Mouse (Mus musculus) testis, adult 2 months (tissue): ENCODE data around the gene Il21r. TPM values are rescaled to one million over a fixed set of nuclear protein-coding genes. Genes with fewer than 3 reads are reported as not detected.

Source experiments
- H3K27ac ChIP-seq: fragments of 200-500 bp; 2 replicates; pipeline ENCODE4 v1.5.1; 2012; ENCODE audit warnings: low read depth, low read length; ENCODE audit not compliant: control insufficient read depth, insufficient read depth
- H3K27me3 ChIP-seq: fragments of 200-500 bp; 2 replicates; pipeline ENCODE4 v1.6.1; 2012; ENCODE audit warnings: mild to moderate bottlenecking, low read length, moderate library complexity; ENCODE audit not compliant: control insufficient read depth, insufficient read depth
- H3K36me3 ChIP-seq: fragments of 200-500 bp; 2 replicates; pipeline ENCODE4 v1.6.1; 2012; ENCODE audit warnings: mild to moderate bottlenecking, low read length; ENCODE audit not compliant: control insufficient read depth, insufficient read depth
- H3K4me1 ChIP-seq: fragments of 200-500 bp; 2 replicates; pipeline ENCODE4 v1.6.1; 2012; ENCODE audit warnings: low read length; ENCODE audit not compliant: control insufficient read depth, insufficient read depth
- H3K4me3 ChIP-seq: fragments of 200-500 bp; 2 replicates; pipeline ENCODE4 v1.5.1; 2012; ENCODE audit warnings: low read depth, mild to moderate bottlenecking, low read length, moderate library complexity, mixed read lengths; ENCODE audit not compliant: control insufficient read depth
- CTCF ChIP-seq: fragments of 200-500 bp; IDR thresholded peaks from 2 replicates; pipeline ENCODE4 v1.5.1; 2012; ENCODE audit warnings: low read depth, mild to moderate bottlenecking, inconsistent platforms, low read length, moderate library complexity; ENCODE audit not compliant: control insufficient read depth, insufficient read depth, insufficient replicate concordance
- POLR2A ChIP-seq: fragments of 200-500 bp; IDR thresholded peaks from 2 replicates; pipeline ENCODE4 v1.6.1; 2012; ENCODE audit warnings: low read depth, mild to moderate bottlenecking, inconsistent platforms, low read length, moderate library complexity; ENCODE audit not compliant: control insufficient read depth
- polyA plus RNA-seq: library from polyadenylated mRNA; depleted of rRNA; stranded (reverse); fragments of >200 nt; gene quantifications from 2 replicates; pipeline ENCODE4 v1.2.3, GENCODE M21; 2012

Gene Il21r
- polyA plus RNA-seq, 1 experiment: 0.10 TPM

DNA sequence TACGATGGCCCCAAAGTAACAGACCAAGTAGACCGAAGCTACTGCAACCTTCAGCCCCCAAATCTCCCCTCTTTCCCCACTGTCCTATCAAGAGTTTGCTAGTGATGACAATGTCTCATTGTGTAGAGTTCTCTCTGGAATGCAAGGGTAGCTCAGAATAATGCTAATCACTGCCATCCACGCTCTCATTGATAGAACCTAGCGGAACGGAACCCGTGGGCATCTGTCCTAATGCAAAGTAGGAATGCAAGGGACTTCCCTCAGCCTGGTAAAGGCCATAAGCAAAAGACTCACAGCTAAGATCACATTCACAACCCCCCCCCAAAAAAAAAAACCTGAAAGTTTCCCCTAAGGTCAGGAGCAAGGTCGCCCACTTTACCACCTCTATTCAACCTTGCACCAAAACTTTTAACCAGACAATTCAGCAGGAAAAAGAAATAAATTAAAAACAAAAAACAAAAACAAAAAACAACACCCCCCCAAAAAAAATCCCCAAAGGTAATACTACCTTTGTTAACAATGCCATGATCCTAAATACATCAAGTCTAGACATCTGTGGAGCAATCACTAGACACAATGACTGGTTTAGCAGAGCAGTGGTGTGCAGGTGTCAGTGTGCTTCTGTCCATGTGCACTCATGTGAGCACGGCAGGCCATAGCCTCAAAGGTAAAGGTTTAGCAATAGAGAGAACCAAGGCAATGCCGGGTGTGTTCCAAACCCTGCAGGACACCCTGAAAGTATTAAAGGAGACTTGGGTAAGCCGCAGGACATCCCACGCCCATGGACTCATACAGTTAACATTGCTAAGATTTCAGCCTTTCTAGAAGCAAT, 5.5 kb upstream of the Il21r start:
- H3K27me3 ChIP-seq: no peaks in the 10 kb centered on the region
- TF ChIP-seq POLR2A (no peak), CTCF (no peak)
- no peak overlapping the region for H3K27ac ChIP-seq
- no peaks in the 10 kb centered on the region for H3K36me3 ChIP-seq
- no peak overlapping the region for H3K4me3 ChIP-seq
- H3K4me1 ChIP-seq: no peaks in the 10 kb centered on the region

DNA sequence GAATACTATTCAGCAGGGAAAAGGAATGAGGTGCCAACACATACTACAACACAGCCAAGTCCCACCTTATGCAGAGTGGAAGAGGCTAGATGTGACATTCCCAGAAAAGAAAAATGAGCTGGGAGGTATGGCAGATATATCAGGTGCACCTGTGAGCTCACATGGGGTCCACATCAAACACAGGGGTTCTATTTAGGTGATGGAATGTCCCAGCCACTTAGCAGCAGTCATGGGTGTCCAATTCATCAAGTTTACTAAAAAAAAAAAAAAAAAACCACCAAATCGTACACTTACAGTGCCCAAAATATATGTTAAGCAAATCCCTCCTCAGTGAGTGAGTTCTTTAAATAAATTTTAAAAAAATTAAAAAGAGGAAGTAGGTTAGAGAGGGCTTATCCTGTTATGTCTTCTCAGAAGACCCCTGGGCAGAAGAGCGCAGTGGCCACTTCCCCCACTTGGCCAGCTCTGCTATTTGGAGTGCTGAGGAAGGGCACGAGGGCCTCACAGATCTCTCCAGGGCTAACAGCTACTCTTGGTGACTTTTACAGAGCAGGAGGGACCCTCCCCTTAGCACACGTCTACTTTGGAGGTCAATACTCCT, 3.8 kb upstream of the Il21r start:
- Histone ChIP-seq H3K27ac (no peak overlapping the region), H3K36me3 (no peaks in the 10 kb centered on the region), H3K4me1 (no peaks in the 10 kb centered on the region), H3K27me3 (no peaks in the 10 kb centered on the region), H3K4me3 (no peak overlapping the region)
- TF ChIP-seq CTCF (no peak), POLR2A (no peak)

DNA sequence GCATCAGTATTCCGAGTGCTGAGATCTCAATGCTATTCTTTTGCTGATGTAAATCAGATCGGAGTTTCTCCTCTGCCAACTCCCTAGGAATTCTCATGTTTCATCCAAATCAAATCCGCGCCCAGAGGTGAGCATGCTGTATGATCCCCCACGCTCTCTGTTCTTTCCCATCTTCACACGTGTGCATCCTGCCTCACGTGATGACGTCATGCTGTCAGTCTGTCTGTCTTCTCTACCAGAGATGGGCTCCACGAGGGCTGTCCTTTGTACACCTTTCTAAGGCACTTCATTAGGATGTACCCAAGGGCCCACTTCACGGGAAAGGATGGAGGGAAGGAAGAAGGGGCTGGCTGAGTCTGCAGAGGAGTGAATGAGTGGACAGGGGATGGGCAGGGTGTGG, 3.1 kb upstream of the Il21r start:
- Histone ChIP-seq H3K27me3 (no peaks in the 10 kb centered on the region), H3K36me3 (no peaks in the 10 kb centered on the region), H3K4me1 (no peaks in the 10 kb centered on the region), H3K27ac (no peak overlapping the region), H3K4me3 (no peak overlapping the region)
- TF ChIP-seq CTCF: no peak
- no peak for TF ChIP-seq POLR2A

DNA sequence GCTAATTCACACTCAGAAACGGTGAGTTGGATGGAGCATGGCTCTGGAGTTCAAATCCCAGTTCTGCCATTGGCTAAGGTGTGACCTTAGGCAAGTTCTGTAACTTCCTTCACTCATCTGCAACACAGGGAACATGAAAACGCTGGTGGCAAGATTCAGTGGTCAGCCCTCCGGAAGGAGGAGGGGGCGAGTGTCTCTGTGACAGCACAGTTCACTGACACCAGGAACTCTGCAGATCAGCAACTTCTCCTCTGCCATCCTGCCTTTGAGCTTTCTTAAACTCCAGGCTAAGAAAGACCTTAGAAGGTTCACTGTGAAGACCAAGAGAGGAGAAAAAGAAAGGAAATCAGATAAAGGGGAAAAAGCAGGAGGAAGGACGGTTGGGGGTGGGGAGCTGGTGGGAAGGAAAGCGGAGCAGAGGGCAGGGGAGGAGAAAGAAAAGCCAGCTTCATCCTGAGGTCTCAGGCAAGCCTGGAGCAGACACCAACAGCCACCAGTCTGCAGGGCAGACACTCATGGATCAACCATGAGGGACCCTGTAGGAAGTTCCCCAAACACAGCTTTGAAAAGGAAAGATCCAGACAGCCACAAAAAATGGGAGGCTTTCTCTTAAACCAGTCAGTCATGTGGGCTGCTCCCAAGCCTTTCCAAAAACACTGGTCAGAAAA, 2.5 kb upstream of the Il21r start:
- no peaks in the 10 kb centered on the region for H3K36me3 ChIP-seq
- H3K4me3 ChIP-seq: no peak overlapping the region
- TF ChIP-seq CTCF (no peak), POLR2A (no peak)
- H3K27me3 ChIP-seq: no peaks in the 10 kb centered on the region
- H3K27ac ChIP-seq: no peak overlapping the region
- no peaks in the 10 kb centered on the region for H3K4me1 ChIP-seq

DNA sequence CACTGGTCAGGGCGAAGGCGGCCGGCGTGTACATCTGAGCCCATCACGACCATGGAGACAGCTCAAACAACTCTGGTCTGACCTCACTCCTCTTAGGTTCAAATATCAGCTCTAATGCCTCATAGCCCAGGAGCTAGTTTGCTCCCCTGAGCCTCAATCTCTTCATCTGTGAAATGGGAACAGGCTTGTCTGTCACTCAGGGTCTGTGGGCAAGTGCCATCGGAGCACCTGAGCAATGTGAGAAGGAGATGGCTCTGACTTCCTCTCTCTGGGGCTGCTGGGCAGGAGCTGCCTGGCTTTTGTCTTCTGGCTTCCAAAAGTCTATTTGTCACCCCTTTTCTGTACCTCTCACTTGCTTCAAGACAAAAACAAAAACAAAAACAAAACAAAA, 2.0 kb upstream of the Il21r start:
- Histone ChIP-seq H3K27me3 (no peaks in the 10 kb centered on the region), H3K4me3 (no peak overlapping the region), H3K4me1 (no peaks in the 10 kb centered on the region), H3K27ac (no peak overlapping the region), H3K36me3 (no peaks in the 10 kb centered on the region)
- TF ChIP-seq POLR2A (no peak), CTCF (no peak)

DNA sequence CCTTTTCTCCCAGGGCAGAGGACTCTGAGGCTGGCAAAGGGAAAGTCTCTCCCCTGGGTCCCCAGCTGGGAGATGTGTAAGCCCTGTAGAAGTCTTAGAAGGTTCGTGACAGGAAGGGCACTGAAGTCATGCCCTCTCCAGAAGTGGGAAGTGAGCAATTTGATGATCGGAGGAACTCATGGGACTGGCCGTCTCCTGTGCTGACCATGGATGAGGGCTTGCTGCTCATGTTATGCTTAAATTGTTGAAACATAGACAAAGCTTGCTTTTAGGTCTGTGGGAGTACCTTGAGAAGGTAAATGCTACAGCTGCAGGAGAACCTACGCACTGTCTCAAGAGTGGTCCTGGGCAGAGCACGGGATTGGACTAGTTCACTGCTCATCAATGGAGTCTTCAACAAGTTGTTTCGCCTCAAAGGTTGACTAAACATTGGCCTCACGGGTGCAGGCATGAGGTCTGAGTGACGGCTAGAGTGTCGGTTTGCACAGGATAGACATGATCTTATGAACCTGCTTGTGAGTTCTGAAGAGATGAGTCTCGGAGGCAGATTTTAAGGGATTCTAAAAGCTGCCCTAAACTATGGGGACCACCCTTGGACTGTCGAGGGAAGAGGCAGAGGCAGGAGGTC, 1.3 kb upstream of the Il21r start:
- Histone ChIP-seq H3K27me3 (no peaks in the 10 kb centered on the region), H3K4me3 (no peak overlapping the region), H3K4me1 (no peaks in the 10 kb centered on the region), H3K27ac (no peak overlapping the region), H3K36me3 (no peaks in the 10 kb centered on the region)
- TF ChIP-seq POLR2A: no peak
- TF ChIP-seq CTCF: no peak
